Mouse (Mus musculus): ENCODE results near the gene Stat3. TPM values are rescaled to one million over a fixed set of nuclear protein-coding genes. Genes with fewer than 3 reads are reported as not detected.
A peak's percentile ranks its signal among the peaks of the same experiment; 100 is the strongest.

Stat3 gene
- polyA plus RNA-seq, 1 experiment from 2014 or later = 36.5 TPM

GRCm38 (mm10) chr11:100914415-100914814 lies 24.9 kb downstream of the Stat3 start:
- no peaks in the 10 kb centered on the region for H3K9me3 ChIP-seq (ENCODE audit: low read depth, low read length)
- H3K4me2 ChIP-seq = no peak overlapping the region
- no peak for TF ChIP-seq CTCF (IDR thresholded peaks at IDR 0.05; ENCODE audit: low read depth)
- ATAC-seq (ENCODE audit: insufficient read depth) (no peak), DNase-seq (no peak)
- no peaks in the 10 kb centered on the region for H3K27me3 ChIP-seq (ENCODE audit: insufficient read depth, low read length)
- H3K27ac ChIP-seq (ENCODE audit: low read depth) = no peak overlapping the region
- no peaks in the 10 kb centered on the region for H3K36me3 ChIP-seq (ENCODE audit: insufficient read depth)
- H3K4me3 ChIP-seq (ENCODE audit: low read depth, low read length) = no peak overlapping the region
- WGBS = 75% methylated on average over 5 of the region's 5 CpGs
- no peaks in the 10 kb centered on the region for H3K4me1 ChIP-seq (ENCODE audit: insufficient read depth)
- no peak overlapping the region for H3K9ac ChIP-seq

GRCm38 (mm10) chr11:100912401-100913155 lies 26.8 kb downstream of the Stat3 start:
- H3K27ac ChIP-seq (ENCODE audit: low read depth) = peak overlapping the region; percentile 30; the same call in 1 of the 2 replicates
- no peak for ATAC-seq (ENCODE audit: insufficient read depth)
- WGBS = 77% methylated on average over 17 of the region's 17 CpGs

GRCm38 (mm10) chr11:100908567-100908966 lies 30.8 kb downstream of the Stat3 start:
- H3K9me3 ChIP-seq (ENCODE audit: low read depth, low read length) = no peaks in the 10 kb centered on the region
- 85% methylated on average over 9 of the region's 9 CpGs for WGBS
- peaks cover 13% of the 10 kb centered on the region; the same call in 1 of the 2 replicates for H3K36me3 ChIP-seq (ENCODE audit: insufficient read depth)

More at GRCm38 (mm10) chr11:100912401-100913155, 26.8 kb downstream of the Stat3 start:
- Histone ChIP-seq H3K4me1 (ENCODE audit: insufficient read depth) (no peaks in the 10 kb centered on the region), H3K4me2 (no peak overlapping the region), H3K9ac (no peak overlapping the region), H3K4me3 (ENCODE audit: low read depth, low read length) (no peak overlapping the region), H3K36me3 (ENCODE audit: insufficient read depth) (0 out of 2 replicates have a peak, but pooled peaks cover 4% of the 10 kb centered on the region), H3K9me3 (ENCODE audit: low read depth, low read length) (no peaks in the 10 kb centered on the region), H3K27me3 (ENCODE audit: insufficient read depth, low read length) (no peaks in the 10 kb centered on the region)
- TF ChIP-seq CTCF (IDR thresholded peaks at IDR 0.05; ENCODE audit: low read depth) = no peak
- no peak for DNase-seq

GRCm38 (mm10) chr11:100908112-100908511 lies 31.2 kb downstream of the Stat3 start:
- no peak overlapping the region for H3K9ac ChIP-seq
- ATAC-seq (ENCODE audit: insufficient read depth) = no peak
- H3K4me3 ChIP-seq (ENCODE audit: low read depth, low read length) = no peak overlapping the region
- WGBS = 69% methylated on average over 2 of the region's 2 CpGs
- H3K36me3 ChIP-seq (ENCODE audit: insufficient read depth) = peaks cover 17% of the 10 kb centered on the region; the same call in 1 of the 2 replicates
- H3K4me2 ChIP-seq = no peak overlapping the region
- H3K27ac ChIP-seq (ENCODE audit: low read depth) = no peak overlapping the region
- no peaks in the 10 kb centered on the region for H3K4me1 ChIP-seq (ENCODE audit: insufficient read depth)
- no peaks in the 10 kb centered on the region for H3K27me3 ChIP-seq (ENCODE audit: insufficient read depth, low read length)
- no peaks in the 10 kb centered on the region for H3K9me3 ChIP-seq (ENCODE audit: low read depth, low read length)
- TF ChIP-seq CTCF (IDR thresholded peaks at IDR 0.05; ENCODE audit: low read depth) = no peak
- DNase-seq = no peak

More at GRCm38 (mm10) chr11:100908567-100908966, 30.8 kb downstream of the Stat3 start:
- Histone ChIP-seq H3K4me3 (ENCODE audit: low read depth, low read length) (no peak overlapping the region), H3K27me3 (ENCODE audit: insufficient read depth, low read length) (no peaks in the 10 kb centered on the region), H3K27ac (ENCODE audit: low read depth) (no peak overlapping the region), H3K4me1 (ENCODE audit: insufficient read depth) (no peaks in the 10 kb centered on the region), H3K9ac (no peak overlapping the region), H3K4me2 (no peak overlapping the region)
- ATAC-seq (ENCODE audit: insufficient read depth) (no peak), DNase-seq (no peak)
- TF ChIP-seq CTCF (IDR thresholded peaks at IDR 0.05; ENCODE audit: low read depth) = no peak

- Histone ChIP-seq H3K4me1 (ENCODE audit: insufficient read depth) (no peaks in the 10 kb centered on the region), H3K9me3 (ENCODE audit: low read depth, low read length) (no peaks in the 10 kb centered on the region), H3K4me2 (no peak overlapping the region), H3K27me3 (ENCODE audit: insufficient read depth, low read length) (no peaks in the 10 kb centered on the region), H3K27ac (ENCODE audit: low read depth) (no peak overlapping the region), H3K4me3 (ENCODE audit: low read depth, low read length) (no peak overlapping the region), H3K9ac (no peak overlapping the region), H3K36me3 (ENCODE audit: insufficient read depth) (peaks cover 23% of the 10 kb centered on the region)
- no peak for TF ChIP-seq CTCF (IDR thresholded peaks at IDR 0.05; ENCODE audit: low read depth)
- DNase-seq (no peak), ATAC-seq (ENCODE audit: insufficient read depth) (no peak)
- 81% methylated on average over 4 of the region's 4 CpGs for WGBS
These were observed 32.5 kb downstream of the Stat3 start for GRCm38 (mm10) chr11:100906885-100907284.

- TF ChIP-seq CTCF (IDR thresholded peaks at IDR 0.05; ENCODE audit: low read depth) = no peak
- no peaks in the 10 kb centered on the region for H3K4me1 ChIP-seq (ENCODE audit: insufficient read depth)
- 50% methylated on average over 1 of the region's 1 CpGs for WGBS
- H3K4me2 ChIP-seq = no peak overlapping the region
- H3K27ac ChIP-seq (ENCODE audit: low read depth) = no peak overlapping the region
- no peak for DNase-seq
- H3K9ac ChIP-seq = no peak overlapping the region
- peaks cover 30% of the 10 kb centered on the region for H3K36me3 ChIP-seq (ENCODE audit: insufficient read depth)
- no peak overlapping the region for H3K4me3 ChIP-seq (ENCODE audit: low read depth, low read length)
- ATAC-seq (ENCODE audit: insufficient read depth) = no peak
- no peaks in the 10 kb centered on the region for H3K27me3 ChIP-seq (ENCODE audit: insufficient read depth, low read length)
- no peaks in the 10 kb centered on the region for H3K9me3 ChIP-seq (ENCODE audit: low read depth, low read length)
These were observed 33.4 kb downstream of the Stat3 start for GRCm38 (mm10) chr11:100905929-100906328.

GRCm38 (mm10) chr11:100904580-100905351 lies 34.6 kb downstream of the Stat3 start:
- Histone ChIP-seq H3K9ac (no peak overlapping the region), H3K27me3 (ENCODE audit: insufficient read depth, low read length) (no peaks in the 10 kb centered on the region), H3K4me2 (no peak overlapping the region), H3K4me3 (ENCODE audit: low read depth, low read length) (no peak overlapping the region), H3K27ac (ENCODE audit: low read depth) (no peak overlapping the region), H3K9me3 (ENCODE audit: low read depth, low read length) (no peaks in the 10 kb centered on the region), H3K4me1 (ENCODE audit: insufficient read depth) (no peaks in the 10 kb centered on the region), H3K36me3 (ENCODE audit: insufficient read depth) (peaks cover 31% of the 10 kb centered on the region)
- WGBS = 62% methylated on average over 18 of the region's 20 CpGs
- ATAC-seq (ENCODE audit: insufficient read depth) (no peak), DNase-seq (no peak)
- no peak for TF ChIP-seq CTCF (IDR thresholded peaks at IDR 0.05; ENCODE audit: low read depth)

Measured in lung, embryonic 14.5 days (tissue).